Mouse (Mus musculus): ENCODE measurements around the gene Ankrd63.

The Ankrd63 gene

DNA sequence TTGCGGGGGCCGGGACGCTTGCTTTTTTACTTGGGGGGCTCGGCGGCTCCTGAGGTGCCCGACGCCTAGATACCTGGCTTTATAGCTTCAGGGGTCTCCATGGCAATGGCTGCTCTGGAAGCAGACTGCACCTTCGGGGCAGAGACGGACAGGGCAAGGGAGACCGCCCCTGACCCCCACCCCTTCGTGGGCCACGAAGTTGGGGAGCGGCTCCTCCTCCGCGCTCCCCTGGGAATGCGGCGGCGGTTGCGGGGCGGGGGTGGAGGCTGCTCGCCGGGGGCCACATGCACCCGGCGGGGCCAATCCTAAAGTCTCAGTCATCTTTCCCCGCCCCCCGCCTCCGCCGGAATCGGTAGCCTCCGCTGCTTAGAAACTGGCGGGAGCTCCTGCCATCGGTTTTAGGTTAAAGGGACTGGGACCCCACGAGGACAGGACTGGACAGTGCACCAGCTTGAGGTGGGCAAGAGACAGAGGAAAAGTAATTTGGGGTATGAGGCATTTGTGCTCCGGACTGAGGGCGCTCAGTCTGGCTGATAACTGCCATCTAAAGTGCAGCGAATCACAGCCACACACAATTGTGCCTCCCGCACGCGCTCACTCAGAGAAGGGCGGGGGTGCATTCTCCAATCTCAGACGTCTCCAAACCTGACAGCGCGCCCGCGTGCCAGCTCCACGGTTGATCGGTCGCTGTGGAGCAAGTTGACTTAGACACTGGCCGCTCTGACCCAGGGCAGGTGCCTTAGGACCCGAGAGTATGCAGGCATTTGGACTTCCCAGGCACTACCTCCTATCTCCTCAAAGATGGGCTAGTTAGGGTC, at the start of gene Ankrd63:
TSS of gene Ankrd63 (minus strand) at position 51 of the 818 bp plus-strand sequence.
- DNase-seq: no peak

GRCm38 (mm10) chr2:118752792-118753108, 49.0 kb upstream of the Ankrd63 start:
- DNase-seq: no peak

DNA sequence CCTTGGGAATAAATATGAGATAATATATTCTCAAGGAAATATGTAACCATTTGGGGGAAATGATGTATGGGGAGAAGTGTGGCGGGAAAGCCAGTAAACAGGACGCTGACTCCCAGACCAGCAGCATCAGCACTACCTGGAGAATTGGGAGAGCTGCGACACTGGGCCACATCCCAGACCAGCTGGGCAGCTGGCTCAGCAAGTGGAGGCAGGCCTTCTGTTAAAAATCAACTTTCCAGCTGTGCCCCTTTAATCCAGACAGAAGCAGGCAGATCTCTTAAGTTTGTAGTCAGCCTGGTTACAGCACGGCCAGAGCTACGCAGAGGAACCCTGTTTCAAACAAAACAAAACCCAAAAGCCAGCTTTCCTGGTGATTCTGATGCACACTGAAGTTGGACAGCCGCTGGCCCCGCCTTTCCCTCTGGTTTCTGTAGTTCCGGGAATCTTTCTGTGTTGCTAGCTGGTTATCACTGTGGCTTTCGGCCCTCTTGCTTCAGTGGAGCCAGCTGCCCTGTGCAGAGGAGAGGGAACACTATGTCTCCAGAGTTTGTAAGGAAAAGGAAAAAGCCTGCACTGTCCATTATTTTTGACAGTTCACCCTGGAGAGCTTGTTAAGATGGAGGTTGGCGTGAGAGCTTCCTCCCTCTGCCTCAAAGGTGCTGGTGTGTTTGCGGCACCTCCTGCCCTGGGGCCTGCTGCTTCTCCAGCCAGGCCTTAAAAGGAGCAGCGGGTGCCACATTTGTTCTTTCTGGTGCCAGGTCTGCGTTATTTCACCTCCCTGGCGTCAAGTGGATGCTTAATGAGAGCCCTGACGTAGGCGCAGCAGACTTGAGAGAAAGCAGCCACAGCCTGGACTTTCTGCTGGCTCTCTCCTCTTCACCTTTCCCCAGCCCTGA, 48.4 kb upstream of the Ankrd63 start:
- peak; percentile 31 for DNase-seq

GRCm38 (mm10) chr2:118750476-118750875, 46.7 kb upstream of the Ankrd63 start:
- DNase-seq: no peak

GRCm38 (mm10) chr2:118749341-118749884, 45.6 kb upstream of the Ankrd63 start:
- DNase-seq: no peak

DNA sequence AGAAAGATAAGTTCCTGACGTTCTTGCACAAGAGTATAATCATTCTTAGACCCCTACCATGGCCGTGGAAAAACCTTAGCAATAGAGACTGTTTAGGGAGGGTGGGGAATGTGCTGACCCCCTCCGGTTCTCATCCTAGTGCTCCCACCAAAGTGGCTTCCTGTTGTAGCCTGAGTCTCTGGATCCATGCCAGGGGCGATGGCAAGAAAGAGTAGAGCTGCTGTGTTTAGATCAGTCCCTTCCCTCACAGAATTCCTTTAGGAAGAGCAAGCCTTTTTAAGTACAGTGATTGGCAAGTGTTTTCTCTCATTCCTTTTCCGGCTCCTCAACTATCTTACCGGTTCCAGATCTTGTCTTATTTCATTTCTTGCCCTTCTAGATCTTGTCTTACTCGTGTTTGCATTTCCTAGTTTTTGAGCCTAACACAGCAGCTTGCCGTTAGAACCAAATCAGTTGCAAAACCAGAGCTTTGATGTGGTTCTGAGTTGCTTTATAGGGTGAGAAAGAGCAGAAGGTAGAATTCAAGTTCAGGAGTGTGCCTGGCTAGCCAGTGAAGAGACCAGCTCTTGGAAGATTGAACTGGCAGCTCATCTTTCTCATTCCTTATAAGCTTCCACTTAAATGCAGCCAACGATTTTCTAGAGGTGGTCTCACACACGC, 43.7 kb upstream of the Ankrd63 start:
- peak; percentile 33 for DNase-seq

DNA sequence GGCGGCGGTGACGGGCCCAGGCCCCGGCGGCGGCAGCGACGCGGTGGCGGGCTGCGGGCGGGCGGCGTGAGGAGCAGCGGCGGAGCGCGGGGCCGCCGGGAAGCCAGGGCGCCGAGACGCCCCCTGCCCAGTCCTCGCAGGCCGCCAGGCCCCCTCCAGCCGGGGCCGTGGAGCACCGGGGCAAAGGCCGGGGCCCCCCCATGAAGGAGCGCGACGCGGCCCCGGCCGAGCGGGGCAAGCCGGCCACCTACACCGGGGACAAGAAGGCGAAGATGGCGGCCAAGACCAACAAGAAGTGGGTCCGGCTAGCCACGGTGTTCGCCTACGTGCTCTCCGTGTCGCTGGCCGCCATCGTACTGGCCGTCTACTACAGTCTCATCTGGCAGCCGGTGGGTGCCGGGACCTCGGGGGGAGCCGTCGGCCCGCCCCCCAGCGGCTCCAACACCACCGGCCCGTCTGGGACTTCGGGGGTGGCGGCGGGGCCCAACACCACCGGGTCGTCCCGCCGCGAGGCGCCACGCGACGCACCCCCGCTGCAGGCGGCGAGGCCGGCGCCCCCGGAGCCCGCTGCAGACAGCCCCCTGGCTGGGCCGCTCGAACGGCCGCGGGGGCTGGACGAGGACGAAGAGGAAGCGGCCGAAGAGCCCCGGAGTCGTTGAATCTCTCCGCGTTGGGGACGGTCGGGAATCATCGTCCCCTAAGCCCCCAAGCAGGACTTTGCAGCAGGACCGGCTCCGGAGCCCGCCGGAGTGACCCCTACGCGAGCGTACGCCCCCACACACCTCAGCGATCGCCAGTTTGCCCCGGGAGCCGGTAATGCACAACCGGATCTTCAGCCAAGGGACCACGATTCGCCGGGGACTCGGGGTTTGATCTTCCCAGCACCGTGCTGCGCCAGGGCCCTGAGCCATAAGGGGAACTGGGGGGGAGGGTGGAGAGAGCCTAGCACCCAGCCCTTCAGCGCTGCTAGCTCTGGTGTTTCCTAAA, 42.4 kb upstream of the Ankrd63 start:
- peak; percentile 54 for DNase-seq

DNA sequence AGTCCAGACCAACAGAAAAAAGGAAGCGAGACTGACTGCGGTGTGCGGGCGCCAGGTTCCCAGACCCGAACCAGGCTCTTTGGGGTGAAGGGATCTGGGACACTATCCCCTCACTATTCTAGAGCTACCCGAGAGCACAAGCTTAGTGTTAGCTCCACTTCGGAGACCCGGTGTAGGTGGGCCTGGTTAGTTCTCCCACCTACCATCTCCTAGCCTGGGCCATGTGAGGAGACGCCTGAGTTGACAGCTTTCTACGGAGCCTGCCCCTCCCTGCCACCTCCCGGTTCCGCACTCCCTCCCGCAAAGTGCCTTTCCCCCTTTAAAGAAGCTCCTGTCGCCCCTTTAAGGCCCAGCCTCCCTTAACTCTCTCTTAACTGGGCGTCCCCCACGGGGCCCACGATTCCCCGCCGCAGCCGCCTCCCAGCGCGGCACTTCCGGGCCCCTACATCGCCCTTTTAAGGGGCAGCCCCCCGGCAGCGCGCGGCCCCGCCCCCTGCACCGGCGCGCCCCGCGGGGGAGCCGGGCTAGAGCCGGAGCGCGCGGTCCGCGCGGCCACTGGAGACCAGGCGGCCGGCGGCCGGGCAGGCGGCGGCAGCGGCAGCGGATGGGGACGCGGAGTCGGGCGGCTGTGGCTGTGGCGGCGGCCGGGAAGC, 41.6 kb upstream of the Ankrd63 start, which contains the start of gene Inafm2:
TSS of gene Inafm2 (plus strand) at position 527 of the 653 bp plus-strand sequence.
- DNase-seq: peak; percentile 90

GRCm38 (mm10) chr2:118744621-118745020, 40.9 kb upstream of the Ankrd63 start:
- DNase-seq: no peak

GRCm38 (mm10) chr2:118743261-118743943, 39.6 kb upstream of the Ankrd63 start:
- no peak for DNase-seq

DNA sequence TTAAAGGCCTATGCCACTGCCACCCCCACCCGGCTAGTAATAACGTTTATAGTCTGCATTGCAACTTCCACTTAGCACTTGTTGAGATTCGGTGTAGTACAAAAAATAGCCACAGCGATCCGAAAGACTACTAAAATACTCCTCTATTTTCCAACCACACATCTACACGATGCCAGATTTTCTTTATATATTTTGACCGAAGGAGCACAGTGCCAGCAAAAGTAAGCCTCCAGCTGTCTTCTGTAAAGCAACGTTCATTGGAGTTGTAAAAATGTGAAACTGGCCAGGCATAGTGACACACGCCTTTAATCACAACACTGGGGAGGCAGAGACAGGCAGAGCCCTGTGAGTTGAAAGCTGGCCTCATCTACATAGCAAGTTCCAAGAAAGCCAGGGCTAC, 37.4 kb upstream of the Ankrd63 start:
- DNase-seq: no peak

DNA sequence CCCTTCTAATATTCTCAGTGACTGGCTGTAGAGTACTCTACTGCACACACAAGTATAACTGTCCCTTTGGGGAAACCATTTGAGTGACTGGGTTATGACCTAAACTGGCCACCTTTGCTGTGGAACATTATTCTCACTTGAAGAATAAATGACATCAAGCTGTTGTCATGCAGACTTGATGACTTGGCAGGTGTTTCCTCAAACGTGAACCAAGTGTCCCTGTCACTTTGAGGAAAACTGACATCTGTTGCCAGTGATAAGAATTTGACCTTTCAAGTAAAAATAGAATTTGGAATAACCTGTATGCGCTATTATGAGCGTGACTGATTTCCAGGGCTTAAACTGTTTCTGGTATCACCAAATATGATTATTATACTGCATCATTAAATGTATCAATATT, 36.6 kb upstream of the Ankrd63 start:
- no peak for DNase-seq

- DNase-seq: no peak
Measured at GRCm38 (mm10) chr2:118733341-118733740, 29.6 kb upstream of the Ankrd63 start.

DNA sequence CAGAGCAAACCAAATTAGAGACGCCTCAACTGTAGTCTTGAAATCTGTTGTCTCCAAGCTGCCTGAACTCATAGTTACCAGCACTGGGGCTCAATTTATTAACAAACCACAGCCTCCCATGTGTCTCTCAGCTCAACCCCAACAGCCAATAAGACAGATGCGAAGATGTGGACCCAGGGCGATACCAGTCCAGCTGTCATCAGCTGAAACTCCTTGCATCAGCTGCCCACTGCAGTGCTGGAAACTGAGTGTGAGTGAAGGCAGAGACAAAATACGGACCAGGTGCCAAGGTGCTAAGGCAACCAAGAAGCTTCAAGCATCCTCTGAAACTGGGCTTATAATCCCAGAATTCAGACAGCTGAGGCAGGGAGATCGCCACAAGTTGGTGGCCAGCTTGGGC, 28.2 kb upstream of the Ankrd63 start:
- DNase-seq: no peak

DNA sequence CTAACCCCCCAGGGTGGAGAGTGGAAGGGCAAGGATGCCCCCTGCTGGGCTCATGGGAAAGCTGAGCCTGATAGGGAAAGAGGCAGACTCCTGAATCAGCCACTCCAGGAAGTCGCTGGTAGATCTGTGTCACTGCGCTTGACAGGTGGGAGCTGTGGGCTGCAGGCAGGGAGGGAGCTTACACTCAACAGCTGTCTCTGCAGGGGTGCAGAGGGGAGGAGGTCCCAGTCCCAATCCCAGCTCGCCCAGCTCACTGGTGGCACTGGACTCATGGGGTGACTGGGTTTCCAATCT, 26.8 kb upstream of the Ankrd63 start:
- DNase-seq: peak; percentile 78

DNA sequence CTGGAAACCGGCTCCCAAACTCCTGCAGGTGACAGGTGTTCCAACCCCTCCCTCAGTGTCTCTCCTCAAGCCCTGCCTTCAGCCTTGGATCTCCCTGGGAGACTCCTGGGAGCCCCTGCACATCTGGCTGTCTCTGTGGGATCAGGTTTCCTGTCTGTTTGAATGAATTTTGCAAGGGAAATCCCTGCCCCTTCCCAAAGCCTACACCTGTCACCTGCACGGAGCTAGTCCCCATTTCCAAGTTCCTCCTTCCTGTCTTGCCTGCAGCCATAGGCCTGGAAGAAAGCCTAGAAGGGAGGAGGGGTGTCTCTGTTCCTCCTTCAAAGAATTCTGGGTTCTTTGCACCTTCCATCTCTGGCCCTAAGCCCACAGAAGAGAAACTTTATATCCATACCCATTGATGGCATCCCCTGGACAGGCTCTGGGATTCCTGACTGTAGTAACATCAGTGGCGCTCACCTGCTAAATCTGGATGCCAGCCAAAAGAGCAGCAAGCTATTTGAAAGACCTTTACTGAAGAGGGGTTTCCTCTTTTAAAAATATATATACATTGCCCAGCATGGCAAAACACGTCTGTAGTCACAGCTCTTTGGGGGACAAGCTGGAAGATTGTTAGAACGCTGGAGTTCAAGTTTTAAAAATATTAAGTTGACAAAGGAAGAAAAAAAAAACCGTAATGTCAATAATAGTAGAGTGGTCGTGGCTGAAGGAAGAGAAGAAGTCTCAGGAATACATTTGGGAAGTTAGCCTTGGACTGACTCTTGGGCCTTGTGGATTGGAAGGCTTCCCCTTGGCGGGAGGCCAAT, 26.3 kb upstream of the Ankrd63 start:
- DNase-seq: no peak

DNA sequence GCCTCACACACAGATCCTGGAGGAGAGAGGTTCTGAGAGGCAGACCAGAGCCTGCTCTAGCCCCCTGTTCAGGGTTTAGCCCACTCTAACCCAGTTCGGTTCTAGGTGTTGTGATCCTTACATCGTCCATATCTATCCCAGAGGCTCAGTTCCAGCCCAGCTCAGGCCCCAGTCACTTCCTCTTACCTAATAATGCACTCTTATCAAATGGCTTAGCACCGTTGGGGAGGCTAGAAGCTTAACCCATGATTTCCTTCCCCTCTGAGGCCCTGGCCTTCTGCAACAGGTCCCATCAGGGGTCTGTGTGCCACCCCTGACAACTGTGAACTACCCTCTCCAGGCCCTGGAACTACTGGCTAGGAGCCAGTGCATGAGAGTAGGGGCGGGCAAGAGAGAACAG, 25.4 kb upstream of the Ankrd63 start:
- DNase-seq: no peak

DNA sequence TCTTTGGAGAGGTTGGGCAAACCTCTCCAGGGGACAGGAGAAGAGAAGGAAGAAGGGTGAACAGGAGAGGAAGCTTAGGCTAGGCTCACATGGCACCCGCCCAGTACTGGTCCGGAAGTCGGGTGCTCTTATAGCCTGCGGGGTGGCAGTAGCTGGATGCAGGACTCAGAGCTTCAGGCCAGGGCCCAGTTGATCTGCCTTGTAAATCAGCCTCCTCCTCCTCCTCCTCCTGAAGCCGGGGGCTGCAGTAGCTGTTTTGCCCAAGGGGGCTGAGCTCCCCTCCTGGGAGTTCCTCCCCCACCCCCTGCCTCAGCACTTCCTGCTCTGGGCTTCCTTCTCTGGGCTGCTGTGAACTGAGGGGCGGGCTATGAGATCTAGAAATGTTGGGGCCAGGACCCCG, 24.6 kb upstream of the Ankrd63 start, which contains the start of gene Plcb2:
TSS of gene Plcb2 (minus strand) at position 102 of the 400 bp plus-strand sequence.
- DNase-seq: no peak

DNA sequence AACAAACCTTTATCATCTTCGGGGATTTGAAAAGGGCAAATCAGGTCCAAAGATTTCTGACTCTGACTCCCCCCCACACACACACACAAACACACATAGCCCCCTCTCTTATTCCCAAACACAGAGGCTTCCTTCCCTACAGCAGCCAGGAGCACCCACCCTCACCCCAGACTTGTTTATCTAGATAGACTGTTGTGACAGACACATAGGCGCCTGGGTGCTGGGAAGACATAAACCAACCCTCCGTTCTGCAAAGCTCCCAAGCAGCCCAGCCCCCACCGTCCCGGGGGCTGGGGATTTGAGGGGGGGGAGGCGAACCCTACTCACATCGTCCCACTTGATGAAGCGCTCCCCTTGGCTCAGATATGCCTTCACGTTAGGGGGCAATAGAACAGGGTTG, 24.1 kb upstream of the Ankrd63 start:
- no peak for DNase-seq

DNA sequence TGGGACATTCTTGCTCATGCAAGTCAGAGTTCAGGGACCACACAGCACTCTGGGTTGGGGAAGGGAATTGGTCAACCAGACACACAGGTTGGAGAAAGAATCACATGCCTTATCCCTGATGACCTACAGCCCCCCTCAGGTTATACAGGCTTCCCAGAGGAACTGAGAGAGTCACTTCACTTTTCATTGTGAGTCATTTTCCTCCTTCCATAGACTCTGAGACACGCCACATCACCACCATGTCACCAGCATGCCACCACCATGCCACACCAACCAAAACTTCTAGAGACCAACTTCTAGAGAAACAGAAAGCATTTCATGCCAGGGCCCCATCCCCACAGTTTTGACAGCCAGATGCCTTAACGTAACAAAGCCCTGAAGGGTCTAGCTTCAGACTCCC, 23.1 kb upstream of the Ankrd63 start:
- no peak for DNase-seq

All from kidney, adult 18-20 months (tissue).